ENCODE assay signal across 25 mouse cellular contexts in the genomic region with DNA sequence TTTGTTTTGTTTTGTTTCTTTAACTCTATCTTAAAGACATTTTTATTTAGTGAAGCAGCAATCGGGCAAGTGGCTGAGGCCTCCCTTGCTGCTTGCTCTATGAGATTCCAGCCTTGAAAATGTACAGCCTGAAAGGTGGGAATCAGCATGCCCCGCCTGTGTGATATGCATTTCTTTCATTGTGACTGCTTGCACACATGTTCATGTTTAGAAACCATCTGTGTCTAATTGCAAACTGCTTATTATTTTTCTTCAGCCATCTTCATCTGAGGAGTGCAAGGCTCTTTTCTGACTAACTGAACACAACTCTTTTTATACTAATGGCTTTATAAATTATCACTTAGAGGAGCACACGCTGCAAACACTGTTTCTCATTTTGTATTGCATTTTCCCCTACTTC.
DNase-seq lines count a peak whose midpoint lies in the region; ATAC-seq and TF ChIP-seq lines count a peak whose summit lies in the region.
"Had no signal": no experiment of that assay in that cellular context is flagged by ENCODE, and none has a peak within 500 bp of the region (broad histone marks: within the 10 kb centered on the region; RNA-seq: fewer than 3 reads in every experiment).

No protein-coding gene starts in this region.

- no peak for TF ChIP-seq POLR2A in brain, embryonic 14.5 days (IDR thresholded peaks at IDR 0.05; ENCODE audit: borderline replicate concordance, extremely low read depth, insufficient read depth, insufficient read length, poor library complexity, severe bottlenecking)

- no peaks in the 10 kb centered on the region for H3K9me3 ChIP-seq in embryonic facial prominence, embryonic 11.5 days (replicated peaks; ENCODE audit: control insufficient read depth, low read length)
- H3K9me3 ChIP-seq in embryonic facial prominence, embryonic 10.5 days = no peaks in the 10 kb centered on the region
- H3K9me3 ChIP-seq in forebrain, embryonic 15.5 days = no peaks in the 10 kb centered on the region
- no peaks in the 10 kb centered on the region for H3K9me3 ChIP-seq in forebrain, postnatal 0 days (ENCODE audit: low read length)
- H3K9me3 ChIP-seq: embryonic facial prominence, embryonic 13.5 days; embryonic facial prominence, embryonic 15.5 days; forebrain, embryonic 12.5 days had no signal

- H3K4me2 ChIP-seq in embryonic facial prominence, embryonic 11.5 days (ENCODE audit: low read depth, low read length) = no peak overlapping the region
- no peak overlapping the region for H3K4me2 ChIP-seq in forebrain, embryonic 15.5 days (replicated peaks)
- no peak overlapping the region for H3K4me2 ChIP-seq in forebrain, postnatal 0 days (ENCODE audit: low read depth)
- H3K4me2 ChIP-seq: embryonic facial prominence, embryonic 13.5 days; embryonic facial prominence, embryonic 15.5 days; forebrain, embryonic 12.5 days had no signal

- H3K4me3 ChIP-seq in embryonic facial prominence, embryonic 11.5 days (ENCODE audit: low read depth, low read length) = no peak overlapping the region
- no peak overlapping the region for H3K4me3 ChIP-seq in embryonic facial prominence, embryonic 10.5 days
- no peak overlapping the region for H3K4me3 ChIP-seq in forebrain, embryonic 15.5 days
- no peak overlapping the region for H3K4me3 ChIP-seq in forebrain, postnatal 0 days (ENCODE audit: low read depth, low read length)
- H3K4me3 ChIP-seq: embryonic facial prominence, embryonic 13.5 days; embryonic facial prominence, embryonic 15.5 days; erythroblast, embryonic 14.5 days; forebrain, embryonic 12.5 days had no signal

- H3K4me1 ChIP-seq in embryonic facial prominence, embryonic 11.5 days (ENCODE audit: control insufficient read depth, insufficient read depth, low read length) = no peaks in the 10 kb centered on the region
- H3K4me1 ChIP-seq in embryonic facial prominence, embryonic 10.5 days = no peaks in the 10 kb centered on the region
- H3K4me1 ChIP-seq in forebrain, embryonic 15.5 days = no peaks in the 10 kb centered on the region
- no peaks in the 10 kb centered on the region for H3K4me1 ChIP-seq in forebrain, postnatal 0 days (ENCODE audit: insufficient read depth)
- H3K4me1 ChIP-seq: embryonic facial prominence, embryonic 15.5 days; forebrain, embryonic 12.5 days had no signal

- H3K9ac ChIP-seq in embryonic facial prominence, embryonic 11.5 days (replicated peaks; ENCODE audit: low read length) = no peak overlapping the region
- H3K9ac ChIP-seq in forebrain, embryonic 15.5 days (replicated peaks) = no peak overlapping the region
- no peak overlapping the region for H3K9ac ChIP-seq in forebrain, postnatal 0 days
- H3K9ac ChIP-seq: embryonic facial prominence, embryonic 13.5 days; embryonic facial prominence, embryonic 15.5 days; forebrain, embryonic 12.5 days had no signal

- whole genome bisulfite sequencing in embryonic facial prominence, embryonic 11.5 days = 68% methylated on average over 3 of the region's 3 CpGs
- 79% methylated on average over 3 of the region's 3 CpGs for WGBS in embryonic facial prominence, embryonic 10.5 days
- 59% methylated on average over 3 of the region's 3 CpGs for WGBS in forebrain, embryonic 15.5 days
- 59% methylated on average over 3 of the region's 3 CpGs for WGBS in forebrain, postnatal 0 days

- no peak for TF ChIP-seq CTCF in forebrain, postnatal 0 days (IDR thresholded peaks at IDR 0.05; ENCODE audit: low read depth)
- TF ChIP-seq CTCF in brain, embryonic 14.5 days (IDR thresholded peaks at IDR 0.05; ENCODE audit: borderline replicate concordance, extremely low read depth, insufficient read depth, insufficient read length) = no peak

- no peaks in the 10 kb centered on the region for H3K27me3 ChIP-seq in embryonic facial prominence, embryonic 11.5 days (ENCODE audit: control insufficient read depth, insufficient read depth, low read length)
- no peaks in the 10 kb centered on the region for H3K27me3 ChIP-seq in embryonic facial prominence, embryonic 10.5 days (replicated peaks; ENCODE audit: low read depth, poor library complexity, severe bottlenecking)
- H3K27me3 ChIP-seq in forebrain, embryonic 15.5 days = no peaks in the 10 kb centered on the region
- no peaks in the 10 kb centered on the region for H3K27me3 ChIP-seq in forebrain, postnatal 0 days (ENCODE audit: insufficient read depth, low read length)
- H3K27me3 ChIP-seq: CH12.LX; embryonic facial prominence, embryonic 13.5 days; embryonic facial prominence, embryonic 15.5 days; forebrain, embryonic 12.5 days; Patski had no signal

- H3K27ac ChIP-seq in embryonic facial prominence, embryonic 11.5 days (replicated peaks; ENCODE audit: low read depth, low read length) = no peak overlapping the region
- H3K27ac ChIP-seq in embryonic facial prominence, embryonic 10.5 days (replicated peaks) = no peak overlapping the region
- peak overlapping the region; percentile 5; the same call in 1 of the 2 replicates for H3K27ac ChIP-seq in forebrain, embryonic 15.5 days (replicated peaks)
- H3K27ac ChIP-seq in forebrain, postnatal 0 days (ENCODE audit: low read depth, low read length) = no peak overlapping the region
- H3K27ac ChIP-seq: embryonic facial prominence, embryonic 13.5 days; embryonic facial prominence, embryonic 15.5 days; forebrain, embryonic 12.5 days had no signal

- H3K36me3 ChIP-seq in embryonic facial prominence, embryonic 11.5 days (replicated peaks; ENCODE audit: control insufficient read depth, insufficient read depth, low read depth, low read length) = no peaks in the 10 kb centered on the region
- no peaks in the 10 kb centered on the region for H3K36me3 ChIP-seq in embryonic facial prominence, embryonic 10.5 days (replicated peaks)
- H3K36me3 ChIP-seq in forebrain, embryonic 15.5 days = no peaks in the 10 kb centered on the region
- no peaks in the 10 kb centered on the region for H3K36me3 ChIP-seq in forebrain, postnatal 0 days (ENCODE audit: insufficient read depth)
- H3K36me3 ChIP-seq: embryonic facial prominence, embryonic 13.5 days; embryonic facial prominence, embryonic 15.5 days; forebrain, embryonic 12.5 days; G1E had no signal

- peak; percentile 11 for DNase-seq in embryonic facial prominence, embryonic 11.5 days (ENCODE audit: low spot score)
- no peak for DNase-seq in embryonic facial prominence, embryonic 10.5 days (ENCODE audit: low spot score)
- DNase-seq in forebrain, postnatal 0 days = no peak
- peak; percentile 50 for DNase-seq in brain, embryonic 14.5 days (ENCODE audit: low read depth)
- DNase-seq: adrenal gland, adult 8-10 months; adrenal gland, postnatal 14 days; adrenal gland, postnatal 36 days; B cell, adult 2 months; cerebellum, adult 11 months; cerebellum, adult 18-20 months; cerebellum, adult 8-10 months; cerebellum, adult 9-11 months; cerebellum, postnatal 14 days; cerebellum, postnatal 36 days; embryo, embryonic 11 days had no signal

- ATAC-seq in embryonic facial prominence, embryonic 11.5 days (replicated peaks; ENCODE audit: insufficient number of reproducible peaks, low FRiP score, low TSS enrichment, low read depth) = no peak
- ATAC-seq in forebrain, embryonic 15.5 days (replicated peaks) = peak; percentile 29; the same call in 1 of the 2 replicates
- no peak for ATAC-seq in forebrain, postnatal 0 days
- ATAC-seq: activated CD4-positive, CD25-positive, alpha-beta regulatory T cell, adult 4 months; CD4-positive, CD25-positive, alpha-beta regulatory T cell, adult 4 months; Patski had no signal

Comparison
In these comparisons a context has a peak if more than half of its experiments do, and no peak if none do; other contexts are left out.
1. DNase-seq: peak in embryonic facial prominence, embryonic 11.5 days (single experiment) and brain, embryonic 14.5 days (single experiment); none in embryonic facial prominence, embryonic 10.5 days (single experiment) and forebrain, postnatal 0 days (single experiment).